Mouse (Mus musculus): ENCODE measurements around the gene Prr5.

The Prr5 gene

GRCm38 (mm10) chr15:84657384-84658064, 11.9 kb upstream of the Prr5 start:
- DNase-seq = no peak

DNA sequence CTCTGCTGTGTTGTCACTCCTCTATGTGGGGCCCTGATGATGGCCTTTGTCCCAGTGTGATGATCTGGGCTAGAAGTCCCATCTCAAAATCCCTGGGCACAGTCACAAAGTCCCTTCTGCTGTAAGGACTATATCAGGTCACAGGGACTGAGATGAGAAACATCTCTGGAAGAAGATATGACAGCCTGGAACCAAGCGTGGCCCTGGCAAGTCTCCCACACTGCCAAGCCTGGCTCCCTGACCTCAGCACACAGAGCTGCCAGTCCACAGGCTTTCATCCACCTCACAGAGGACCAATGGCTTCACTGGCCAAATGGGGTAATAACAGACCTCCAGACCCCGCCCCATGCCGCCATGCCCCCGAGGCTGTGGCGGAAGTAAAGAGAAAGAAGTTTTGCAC, 10.8 kb upstream of the Prr5 start:
- DNase-seq = no peak

DNA sequence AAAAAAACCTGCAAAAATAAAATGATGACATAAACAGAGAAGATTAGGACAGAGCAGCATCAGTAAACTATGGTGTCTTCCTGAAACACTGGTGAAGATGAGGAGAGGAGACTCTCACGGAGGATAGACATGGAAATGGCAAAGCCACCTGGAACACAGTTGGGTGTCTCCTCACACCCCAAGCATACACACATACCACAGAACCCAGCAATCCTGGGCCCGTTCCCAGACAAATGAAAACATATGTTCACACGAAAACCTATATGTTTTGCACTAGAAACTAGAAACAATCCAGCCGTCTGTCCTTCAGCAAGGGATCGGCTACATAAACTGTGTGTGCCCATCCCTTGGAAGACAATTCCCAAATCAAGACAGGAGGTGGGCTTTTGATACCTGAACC, 9.6 kb upstream of the Prr5 start:
- no peak for DNase-seq

GRCm38 (mm10) chr15:84661274-84661673, 8.1 kb upstream of the Prr5 start:
- DNase-seq = no peak

DNA sequence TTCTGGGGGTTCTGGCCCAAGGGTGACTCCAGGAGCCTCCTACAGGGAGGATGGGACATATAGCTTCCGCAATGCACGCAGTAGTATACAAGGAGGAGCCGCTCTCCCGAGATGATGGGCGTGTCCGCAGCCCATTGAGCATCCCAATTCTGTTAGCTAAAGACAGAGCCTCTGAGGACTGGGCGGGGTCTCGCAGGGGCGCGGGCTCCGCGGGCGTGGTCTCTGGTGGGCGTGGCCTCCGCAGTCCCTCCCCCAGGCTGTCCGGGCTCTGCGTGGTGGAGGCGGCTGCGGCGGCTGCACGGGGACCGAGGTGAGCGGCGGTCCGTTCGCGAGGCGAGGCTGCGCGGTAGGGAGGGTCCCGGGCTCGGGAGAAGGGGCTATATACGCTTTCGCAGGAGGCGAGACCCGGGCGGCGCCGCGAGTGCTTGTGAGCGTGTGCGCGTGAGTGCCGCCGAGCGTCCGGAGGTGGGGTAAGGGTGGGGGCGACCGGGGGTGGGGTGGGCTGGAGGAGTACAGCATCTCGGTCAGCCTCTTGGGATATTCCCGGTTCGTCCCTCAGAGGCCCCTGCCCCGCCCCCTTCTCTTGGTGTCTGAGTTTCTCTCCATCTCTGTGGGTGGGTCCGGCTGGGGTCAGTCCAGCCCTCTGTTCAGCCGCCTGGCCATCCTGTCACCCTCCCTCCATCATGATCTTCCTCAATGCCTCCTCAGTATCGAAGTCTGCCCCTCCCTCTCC, 6.3 kb upstream of the Prr5 start:
- peak; percentile 67 for DNase-seq

DNA sequence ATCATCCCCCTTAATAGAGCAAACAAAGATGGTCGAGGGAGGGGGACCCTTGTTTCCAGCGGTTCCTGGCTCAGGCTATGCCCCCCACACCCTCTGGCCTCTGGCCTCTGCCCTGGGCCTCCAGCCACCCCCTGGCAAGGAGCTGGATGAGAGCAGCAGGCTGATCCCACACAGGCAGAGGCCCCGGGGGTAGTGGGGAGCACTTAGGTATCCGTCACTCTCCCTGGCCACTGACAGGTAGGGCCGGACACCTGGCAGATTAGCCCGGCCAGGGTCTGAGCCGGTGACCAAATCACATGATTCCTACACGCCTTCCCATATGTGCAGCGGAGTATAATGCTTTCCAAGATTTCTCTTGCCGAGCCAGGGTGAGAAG, 5.7 kb upstream of the Prr5 start:
- no peak for DNase-seq

- DNase-seq = no peak
These were observed 4.6 kb upstream of the Prr5 start for GRCm38 (mm10) chr15:84664542-84665460.

GRCm38 (mm10) chr15:84665662-84666061, 3.8 kb upstream of the Prr5 start:
- no peak for DNase-seq

- DNase-seq = peak; percentile 57
These were observed 3.4 kb upstream of the Prr5 start for GRCm38 (mm10) chr15:84666065-84666464.

DNA sequence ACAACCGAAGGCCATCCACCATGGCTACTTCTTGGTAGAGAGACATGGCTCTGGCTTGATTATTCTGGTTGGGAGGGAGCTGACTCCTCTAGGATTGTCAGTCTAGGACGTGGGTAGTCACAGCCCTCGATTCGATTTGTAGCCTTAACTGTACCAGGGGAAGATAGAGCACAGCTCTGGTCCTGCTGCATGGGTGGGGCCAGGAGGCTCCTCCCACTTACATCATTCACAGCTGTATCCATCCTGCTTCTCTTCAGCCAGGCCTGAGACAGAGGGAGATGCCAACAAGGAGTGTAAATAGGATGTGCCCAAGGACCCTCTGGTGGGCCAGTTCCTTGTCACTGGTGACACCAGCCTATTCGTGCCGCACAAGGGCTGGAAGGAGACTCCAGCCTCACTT, 1.8 kb upstream of the Prr5 start:
- no peak for DNase-seq

GRCm38 (mm10) chr15:84669771-84670656, 594 bp downstream of the Prr5 start:
- DNase-seq = no peak

DNA sequence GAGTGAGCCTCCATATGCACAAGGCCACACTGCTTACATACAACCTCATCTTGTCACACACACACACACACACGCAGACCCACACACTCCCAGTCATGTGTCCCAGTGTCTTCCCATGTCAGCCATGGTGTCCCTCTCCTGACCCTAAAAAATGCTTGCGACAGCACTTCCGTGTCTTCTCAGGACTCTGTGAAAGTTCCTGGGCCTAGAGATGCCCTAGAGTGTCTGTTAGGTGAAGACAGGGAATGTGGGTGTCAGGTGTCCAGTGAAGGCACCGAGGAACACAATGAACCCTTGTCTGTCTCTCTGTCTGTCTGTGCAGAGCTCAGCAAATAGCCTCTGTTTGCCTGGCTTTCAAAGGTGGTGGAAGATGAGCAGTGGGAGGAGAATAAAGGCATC, 1.2 kb downstream of the Prr5 start:
- DNase-seq = peak; percentile 53

DNA sequence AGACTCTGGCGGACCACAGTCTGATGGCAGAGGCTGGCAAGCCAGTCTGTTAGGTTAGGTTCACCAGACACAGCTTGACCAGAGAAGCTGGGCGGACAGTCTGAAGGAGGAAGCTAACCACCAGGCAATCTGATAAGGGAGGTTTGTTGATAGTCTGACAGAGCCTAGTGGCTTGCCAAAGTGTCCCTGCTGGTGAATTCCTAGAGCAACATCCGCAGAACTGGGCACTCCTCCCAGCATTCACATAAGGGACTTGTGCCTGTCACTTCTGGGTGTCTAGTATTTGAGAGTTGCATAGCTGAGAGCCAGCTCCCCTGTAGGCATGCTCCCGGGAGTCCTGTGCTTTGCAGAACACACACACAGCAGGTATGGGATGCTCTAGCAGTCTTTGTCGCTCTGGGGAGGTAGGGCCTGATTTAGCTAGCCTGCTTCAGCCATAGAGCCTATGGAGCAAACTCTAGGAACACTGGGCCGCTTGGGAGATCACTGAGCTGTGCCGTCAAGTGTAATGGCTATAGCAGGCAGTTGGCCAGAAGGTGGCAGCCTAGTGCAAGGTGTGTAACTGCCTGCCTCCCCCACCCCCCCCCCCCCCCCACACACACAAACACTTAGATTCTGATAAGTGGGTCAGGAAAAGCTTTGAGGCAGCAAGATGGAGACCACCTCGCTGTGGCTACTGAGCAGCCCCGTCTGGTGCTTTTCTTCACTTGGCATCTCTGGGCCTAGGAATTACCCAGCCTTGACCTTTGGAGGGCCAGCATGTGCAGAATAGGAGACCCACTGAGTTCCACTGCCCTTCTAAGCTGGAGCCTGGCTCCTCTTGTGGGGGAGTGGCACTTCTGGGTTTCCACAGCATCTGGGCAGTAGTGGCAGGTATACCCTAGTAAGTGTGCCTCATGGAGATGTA, 2.2 kb downstream of the Prr5 start:
- DNase-seq = peak; percentile 84

- DNase-seq = no peak
These were observed 2.8 kb downstream of the Prr5 start for GRCm38 (mm10) chr15:84672308-84672615.

GRCm38 (mm10) chr15:84672616-84673015, 3.2 kb downstream of the Prr5 start:
- peak; percentile 97 for DNase-seq

DNA sequence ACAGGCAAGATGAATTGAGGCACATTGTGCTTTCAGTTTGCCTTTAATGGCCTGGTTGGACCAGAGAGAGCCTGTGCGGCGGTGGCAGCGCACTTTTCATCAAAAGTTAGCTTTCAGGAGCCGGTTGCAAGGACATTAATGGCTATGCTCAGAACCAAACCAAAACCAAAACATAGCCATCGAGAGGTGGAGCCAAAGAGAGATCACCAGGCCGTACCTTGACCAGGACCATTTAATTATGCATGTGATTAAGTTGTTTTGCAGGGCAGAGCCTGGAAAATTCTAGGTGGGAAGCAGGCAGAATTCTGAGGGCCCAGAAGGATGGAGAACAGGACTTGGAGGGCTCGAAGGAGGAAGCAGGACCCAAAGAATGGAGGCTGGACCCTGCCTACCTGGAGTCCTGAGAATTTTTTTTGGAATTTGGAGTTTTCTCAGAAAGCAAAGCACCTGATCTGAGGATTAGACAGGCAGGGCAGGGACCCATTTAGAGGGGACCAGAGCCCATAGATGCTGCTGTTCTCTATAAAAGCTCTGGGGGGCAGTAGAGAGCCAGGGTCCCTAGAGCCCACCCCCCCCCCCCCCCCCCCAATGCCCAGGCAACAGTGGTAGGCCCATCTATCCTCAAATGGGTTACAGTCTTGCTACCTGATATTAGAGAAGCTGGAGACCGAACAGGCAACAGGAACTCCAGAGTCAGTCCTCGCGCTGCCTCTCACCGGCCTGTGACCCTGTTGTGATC, 5.1 kb downstream of the Prr5 start:
- DNase-seq = peak; percentile 55

- peak; percentile 87 for DNase-seq
These were observed 5.9 kb downstream of the Prr5 start for GRCm38 (mm10) chr15:84675317-84675716.

GRCm38 (mm10) chr15:84677943-84678342, 8.5 kb downstream of the Prr5 start:
- DNase-seq = no peak

GRCm38 (mm10) chr15:84679090-84679489, 9.7 kb downstream of the Prr5 start:
- DNase-seq = no peak

- no peak for DNase-seq
These were observed 10.4 kb downstream of the Prr5 start for GRCm38 (mm10) chr15:84679794-84680193.

Data from kidney, adult 9 months (tissue).